Mouse (Mus musculus): ENCODE data around the gene Bax.
A peak's percentile ranks its signal among the peaks of the same experiment; 100 is the strongest.
"Not testable (repeated sequence)": the region's sequence is repeated elsewhere in the genome, so short reads cannot be mapped to it uniquely, and the experiment has no call there.

Bax gene

DNA sequence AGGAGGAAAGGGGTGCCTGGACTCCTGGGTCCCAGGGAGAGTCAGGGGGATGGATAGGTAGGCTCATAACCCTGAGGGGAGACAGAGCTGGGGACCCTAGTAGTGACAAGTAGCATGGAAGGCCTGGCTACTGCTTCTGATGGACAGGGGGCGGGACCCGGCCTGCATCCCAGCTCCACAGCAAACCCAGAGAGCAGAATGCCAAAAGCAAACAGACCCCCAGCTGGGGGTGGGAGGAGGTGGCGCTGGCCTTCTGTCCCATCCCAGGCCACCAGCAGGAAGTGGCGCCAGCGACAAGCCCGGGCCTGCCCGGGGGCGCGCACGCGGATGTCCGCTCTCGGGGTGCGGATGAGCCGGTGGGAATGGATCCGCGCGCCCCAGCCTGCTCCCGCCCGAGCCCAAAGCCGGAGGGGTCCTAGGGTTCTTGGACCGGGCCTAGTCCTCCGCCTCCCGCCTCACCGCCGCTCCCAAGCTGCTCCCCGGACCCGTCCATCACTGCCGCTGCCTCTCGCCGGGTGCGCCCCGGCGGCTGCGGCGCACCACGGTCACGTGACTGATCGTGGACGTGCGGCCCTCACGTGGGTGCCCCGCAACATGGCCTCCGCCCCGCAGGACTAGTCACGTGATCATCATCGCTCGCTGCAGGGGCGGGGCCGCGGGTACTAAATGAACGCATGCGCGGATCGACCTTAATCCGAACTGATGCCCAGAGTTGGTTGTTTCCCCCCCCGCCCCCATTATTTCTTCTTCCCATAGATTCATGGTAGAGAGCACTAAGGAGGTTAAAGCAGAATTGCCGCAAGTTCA lies at the start of gene Bax:
Gene Bax (minus strand): TSS at position 616 of the 807 bp plus-strand sequence.
- peak; percentile 91 for DNase-seq (ENCODE audit: low spot score)

- peak; percentile 45 for DNase-seq (ENCODE audit: low spot score)
Measured at GRCm38 (mm10) chr7:45515436-45515835, 48.7 kb upstream of the Bax start.

DNA sequence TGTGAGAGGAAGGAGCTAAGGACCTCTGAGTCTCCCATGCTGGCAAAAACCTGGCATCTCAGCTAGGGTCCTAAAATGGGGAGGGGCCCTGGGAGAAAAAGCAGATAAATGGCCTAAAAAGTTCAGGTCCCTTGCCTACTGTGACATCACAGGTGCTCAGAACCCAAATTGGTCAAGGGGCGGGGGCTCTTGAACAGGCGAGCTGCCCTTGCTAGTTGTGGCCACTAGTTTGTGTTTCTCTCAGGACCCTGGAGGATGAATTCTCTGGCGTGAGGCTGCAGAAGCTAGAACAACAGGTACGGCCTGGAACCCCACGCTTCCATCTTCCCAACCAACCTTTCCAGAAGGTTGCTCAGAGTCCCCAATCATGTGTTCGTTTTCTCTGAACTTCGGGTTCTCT lies 47.7 kb upstream of the Bax start:
- no peak for DNase-seq (ENCODE audit: low spot score)

- peak; percentile 96 for DNase-seq (ENCODE audit: low spot score)
Measured at GRCm38 (mm10) chr7:45509912-45510787, 43.5 kb upstream of the Bax start, which contains the start of gene Nucb1. Gene Nucb1, minus strand, starts transcription at chr7:45510406.

GRCm38 (mm10) chr7:45509181-45509882 lies 42.6 kb upstream of the Bax start:
- peak; percentile 27 for DNase-seq (ENCODE audit: low spot score)

GRCm38 (mm10) chr7:45508561-45508960 lies 41.9 kb upstream of the Bax start:
- DNase-seq (ENCODE audit: low spot score) = peak; percentile 50

GRCm38 (mm10) chr7:45507583-45507982 lies 40.9 kb upstream of the Bax start:
- DNase-seq (ENCODE audit: low spot score) = no peak

DNA sequence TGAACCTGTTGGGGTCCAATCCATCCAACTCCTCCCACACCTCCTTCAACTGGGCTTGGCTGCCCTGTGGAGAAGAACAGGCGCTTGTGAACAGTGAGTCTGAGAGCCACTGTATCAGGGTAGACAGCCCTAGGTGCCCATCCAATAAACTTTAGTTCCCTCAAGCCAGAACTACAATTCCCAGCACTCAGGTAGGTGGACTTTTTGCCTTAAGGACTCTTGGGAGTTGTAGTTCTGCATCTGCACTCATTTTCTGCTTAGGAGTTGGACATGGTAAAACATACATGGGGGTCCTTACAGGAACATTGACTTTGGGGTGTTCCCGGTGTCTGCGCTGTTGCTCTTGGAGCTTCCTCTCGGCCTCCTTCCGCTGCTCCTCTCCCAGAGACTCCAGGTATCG lies 31.7 kb upstream of the Bax start:
- DNase-seq (ENCODE audit: low spot score) = no peak

DNA sequence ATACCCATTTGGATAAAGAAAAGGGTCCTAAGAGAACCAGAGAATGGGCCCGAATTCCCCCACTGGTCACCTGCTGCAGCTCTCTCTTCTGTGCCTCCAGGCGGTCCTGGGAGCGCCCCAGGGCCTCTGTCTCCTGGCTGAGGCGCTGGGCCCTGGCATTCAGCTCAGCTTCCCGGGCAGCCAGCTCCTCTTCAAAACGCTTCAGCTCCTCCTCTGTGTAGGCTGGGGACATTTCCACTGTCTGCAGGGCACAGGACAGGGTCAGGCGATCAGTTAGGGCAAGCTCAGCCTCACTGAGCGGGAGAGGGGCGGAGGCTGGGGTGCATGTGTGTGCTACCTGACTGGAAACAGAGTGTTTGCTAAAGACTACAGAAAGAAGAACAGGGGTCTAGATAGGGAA lies 27.9 kb upstream of the Bax start:
- no peak for DNase-seq (ENCODE audit: low spot score)

GRCm38 (mm10) chr7:45492951-45493350 lies 26.3 kb upstream of the Bax start:
- DNase-seq (ENCODE audit: low spot score) = no peak

- no peak for DNase-seq (ENCODE audit: low spot score)
Measured at GRCm38 (mm10) chr7:45492225-45492844, 25.6 kb upstream of the Bax start.

DNA sequence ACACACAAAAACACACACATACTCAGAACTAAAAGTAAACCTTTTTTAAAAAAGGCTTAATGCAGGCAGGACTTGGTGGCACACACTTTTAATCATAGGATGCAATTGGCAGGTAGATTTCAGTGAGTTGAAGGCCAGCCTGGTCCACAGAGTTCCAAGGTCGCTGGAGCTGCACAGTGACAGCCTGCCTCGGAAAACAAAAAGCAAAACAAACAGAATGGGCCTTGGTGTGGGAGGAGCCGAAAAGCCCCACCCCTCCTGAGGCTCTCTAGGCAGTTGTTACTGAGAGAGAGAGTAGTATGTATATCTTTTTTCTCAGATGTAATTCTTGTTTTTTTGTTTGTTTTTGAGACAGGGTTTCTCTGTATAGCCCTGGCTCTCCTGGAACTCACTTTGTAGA lies 24.6 kb upstream of the Bax start:
- peak; percentile 77 for DNase-seq (ENCODE audit: low spot score)

- DNase-seq (ENCODE audit: low spot score) = peak; percentile 39
Measured at GRCm38 (mm10) chr7:45490822-45491221, 24.1 kb upstream of the Bax start.

DNA sequence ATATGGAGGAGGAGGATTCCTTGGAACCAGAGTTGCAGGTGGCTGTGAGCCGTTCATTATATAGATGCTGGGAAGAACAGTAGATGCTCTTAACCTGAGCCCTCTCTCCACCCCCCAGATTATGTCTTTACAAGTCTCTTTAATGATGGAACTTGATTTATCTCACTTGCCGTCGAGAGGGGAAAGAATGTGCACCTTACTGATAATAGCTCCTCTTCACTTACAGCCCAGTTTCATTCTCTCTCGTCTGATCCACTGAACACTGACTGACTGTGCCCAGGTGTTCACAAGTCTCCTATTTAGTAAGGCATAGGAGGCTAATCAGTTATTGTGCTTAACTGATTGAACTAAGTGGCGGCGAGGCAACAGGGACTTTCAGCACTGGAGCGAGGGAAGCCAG lies 22.9 kb upstream of the Bax start:
- DNase-seq (ENCODE audit: low spot score) = no peak

GRCm38 (mm10) chr7:45488293-45489204 lies 21.9 kb upstream of the Bax start, which contains the start of gene Dhdh:
Gene Dhdh, minus strand, starts transcription at chr7:45488805.
- peak; percentile 86 for DNase-seq (ENCODE audit: low spot score)

DNA sequence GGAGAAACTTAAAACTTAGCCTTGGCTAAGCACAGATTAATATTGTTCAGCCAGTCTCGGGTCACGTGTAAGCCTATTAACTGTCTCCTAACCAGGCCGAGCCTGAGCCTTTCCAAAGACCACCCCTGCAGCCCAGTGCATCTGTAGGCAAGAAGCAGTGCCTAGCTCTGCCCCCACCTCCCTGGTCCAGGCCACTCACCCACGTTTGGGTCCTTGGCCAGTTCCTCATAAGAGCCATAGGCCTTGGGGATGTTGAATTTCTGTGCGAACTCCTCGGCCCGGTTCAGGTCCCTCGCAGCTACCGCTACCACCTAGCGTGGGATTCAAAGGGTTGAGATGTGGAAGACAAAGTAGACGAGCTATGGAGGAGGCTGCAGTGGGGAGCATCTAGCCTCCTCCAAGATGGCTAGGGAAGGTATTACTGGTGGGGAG lies 21.2 kb upstream of the Bax start:
- DNase-seq (ENCODE audit: low spot score) = peak; percentile 49

- DNase-seq (ENCODE audit: low spot score) = no peak
Measured at GRCm38 (mm10) chr7:45486761-45487415, 20.2 kb upstream of the Bax start, which contains the start of gene Gm45808. Gene Gm45808, minus strand, starts transcription at chr7:45486811.

- no peak for DNase-seq (ENCODE audit: low spot score)
Measured at GRCm38 (mm10) chr7:45486158-45486557, 19.5 kb upstream of the Bax start.

GRCm38 (mm10) chr7:45484985-45485384 lies 18.3 kb upstream of the Bax start:
- not testable (repeated sequence) for DNase-seq (ENCODE audit: low spot score)

GRCm38 (mm10) chr7:45482166-45482565 lies 15.5 kb upstream of the Bax start:
- no peak for DNase-seq (ENCODE audit: low spot score)
